Mouse (Mus musculus): ENCODE data around the gene Myom3.

- no peak for TF ChIP-seq CTCF (IDR thresholded peaks at IDR 0.05; ENCODE audit: low read depth, low read length)
- TF ChIP-seq POLR2A (IDR thresholded peaks at IDR 0.05; ENCODE audit: extremely low read depth, insufficient read depth, low read length) = no peak
Measured at GRCm38 (mm10) chr4:135832070-135832469, 72.6 kb downstream of the Myom3 start.
